Mouse (Mus musculus) intestine, embryonic 16.5 days (tissue): ENCODE measurements around the gene Unc119b. TPM values are rescaled to one million over a fixed set of nuclear protein-coding genes. Genes with fewer than 3 reads are reported as not detected.

Source experiments
- ATAC-seq: fragments of 200-750 bp; cut with Nextera tagmentation; 2 replicates; pipeline ENCODE4 v1.8.0; 2017; ENCODE audit warnings: moderate TSS enrichment, moderate library complexity
- H3K27ac ChIP-seq: fragments of 300-500 bp; sonication (generic); 2 replicates; pipeline ENCODE4 v1.5.1; 2014; ENCODE audit warnings: mild to moderate bottlenecking, low read length
- H3K27me3 ChIP-seq: fragments of 300-500 bp; sonication (generic); replicated peaks from 2 replicates; pipeline ENCODE4 v1.6.1; 2014; ENCODE audit warnings: low read length, control low read depth, mixed read lengths; ENCODE audit not compliant: control insufficient read depth, insufficient read depth
- H3K36me3 ChIP-seq: fragments of 300-500 bp; sonication (generic); 2 replicates; pipeline ENCODE4 v1.6.1; 2014; ENCODE audit warnings: low read length, control low read depth; ENCODE audit not compliant: control insufficient read depth, insufficient read depth
- H3K4me1 ChIP-seq: fragments of 300-500 bp; sonication (generic); 2 replicates; pipeline ENCODE4 v1.6.1; 2014; ENCODE audit warnings: low read length, control low read depth, mixed read lengths; ENCODE audit not compliant: control insufficient read depth, insufficient read depth
- H3K4me2 ChIP-seq: fragments of 300-500 bp; sonication (generic); 2 replicates; pipeline ENCODE4 v1.6.1; 2014; ENCODE audit warnings: low read depth, low read length, control low read depth
- H3K4me3 ChIP-seq: fragments of 300-500 bp; sonication (generic); 2 replicates; pipeline ENCODE4 v1.5.1; 2014; ENCODE audit warnings: mild to moderate bottlenecking, low read length
- H3K9ac ChIP-seq: fragments of 300-500 bp; sonication (generic); 2 replicates; pipeline ENCODE4 v1.6.1; 2014; ENCODE audit warnings: low read depth, low read length
- H3K9me3 ChIP-seq: fragments of 300-500 bp; sonication (generic); 2 replicates; pipeline ENCODE4 v1.6.1; 2016; ENCODE audit warnings: low read length, control low read depth; ENCODE audit not compliant: control insufficient read depth
- WGBS: fragments of 180-500 bp; shearing (Covaris S2); extraction: QIAGEN DNeasy Blood & Tissue Kit; methylation state at CpG from one replicate; pipeline ENCODE4 v1.1.7; 2014; 5-methylcytosine and 5-hydroxymethylcytosine counted together
- polyA plus RNA-seq: library from polyadenylated mRNA; unstranded; fragments of >200 nt; fragmentation: Nextera tagmentation; extraction: Ambion mirVana; gene quantifications from 2 replicates; pipeline ENCODE4 v1.2.1, GENCODE M21; 2015

Unc119b gene
- polyA plus RNA-seq, 1 experiment from 2014 or later: 22.1 TPM

DNA sequence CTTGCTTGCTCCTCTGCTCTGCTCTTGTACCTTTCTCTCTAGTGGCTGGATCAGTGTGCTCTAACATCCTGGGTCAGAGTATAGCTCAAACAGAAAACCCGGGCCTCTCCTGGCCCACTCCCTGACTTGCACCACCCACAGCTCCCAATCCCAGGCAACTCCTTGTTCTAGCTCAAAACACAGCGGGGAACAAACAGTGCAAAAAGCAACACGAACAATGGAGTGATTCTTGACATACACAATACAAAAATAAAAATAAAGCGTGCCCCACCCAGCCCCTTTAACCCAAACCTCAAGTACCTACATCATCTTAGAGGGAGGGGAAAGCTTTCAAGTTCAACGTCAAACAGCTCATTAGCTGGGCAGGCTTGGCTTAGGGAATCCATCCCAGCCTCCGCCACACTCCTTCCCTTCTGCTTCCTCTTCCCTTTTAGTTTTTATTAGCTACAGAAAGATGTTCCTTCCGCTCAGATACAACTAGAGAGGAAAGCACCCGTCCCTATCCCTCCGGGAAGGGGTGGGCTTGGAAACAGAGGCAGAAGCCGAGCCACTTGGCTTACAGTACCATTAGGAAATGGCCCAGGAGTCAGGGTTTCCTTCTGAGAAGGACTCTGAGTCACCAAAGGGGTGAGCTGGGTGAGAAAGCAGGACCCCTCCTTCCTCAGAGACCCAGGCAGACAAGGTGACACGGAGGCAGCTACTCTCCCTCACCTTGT is 10.6 kb upstream of the Unc119b start:
- WGBS: 78% methylated on average over 11 of the region's 11 CpGs
- H3K27ac ChIP-seq: no peak overlapping the region
- H3K36me3 ChIP-seq: peaks cover 20% of the 10 kb centered on the region
- H3K4me2 ChIP-seq: no peak overlapping the region
- peaks cover 5% of the 10 kb centered on the region for H3K4me1 ChIP-seq
- H3K9me3 ChIP-seq: no peaks in the 10 kb centered on the region
- no peaks in the 10 kb centered on the region for H3K27me3 ChIP-seq
- no peak overlapping the region for H3K9ac ChIP-seq
- ATAC-seq: no peak
- no peak overlapping the region for H3K4me3 ChIP-seq

DNA sequence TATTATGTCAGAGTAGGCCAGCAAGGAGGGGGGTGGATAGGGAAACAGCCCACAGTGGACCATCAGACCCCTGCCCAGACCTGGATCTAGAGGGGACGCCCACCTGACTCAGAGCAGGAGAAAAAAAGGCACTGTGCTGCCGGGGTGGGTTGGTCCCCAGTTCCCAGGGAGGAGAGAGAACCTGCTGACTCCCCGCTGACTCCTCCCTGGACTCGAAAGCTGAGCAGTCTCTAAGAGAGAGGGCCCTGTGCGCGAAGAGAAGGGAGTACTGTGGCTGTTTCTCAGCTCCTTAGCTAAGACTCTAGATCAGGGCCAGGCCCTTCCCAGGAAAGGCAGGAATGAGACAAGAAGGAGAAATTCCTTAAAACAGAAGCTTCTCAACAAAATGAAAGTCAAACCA is 9.7 kb upstream of the Unc119b start:
- no peak for ATAC-seq
- H3K4me1 ChIP-seq: peaks cover 5% of the 10 kb centered on the region
- no peak overlapping the region for H3K9ac ChIP-seq
- peaks cover 11% of the 10 kb centered on the region for H3K36me3 ChIP-seq
- H3K9me3 ChIP-seq: no peaks in the 10 kb centered on the region
- H3K27ac ChIP-seq: no peak overlapping the region
- H3K27me3 ChIP-seq: no peaks in the 10 kb centered on the region
- 78% methylated on average over 6 of the region's 6 CpGs for WGBS
- no peak overlapping the region for H3K4me2 ChIP-seq
- H3K4me3 ChIP-seq: no peak overlapping the region

DNA sequence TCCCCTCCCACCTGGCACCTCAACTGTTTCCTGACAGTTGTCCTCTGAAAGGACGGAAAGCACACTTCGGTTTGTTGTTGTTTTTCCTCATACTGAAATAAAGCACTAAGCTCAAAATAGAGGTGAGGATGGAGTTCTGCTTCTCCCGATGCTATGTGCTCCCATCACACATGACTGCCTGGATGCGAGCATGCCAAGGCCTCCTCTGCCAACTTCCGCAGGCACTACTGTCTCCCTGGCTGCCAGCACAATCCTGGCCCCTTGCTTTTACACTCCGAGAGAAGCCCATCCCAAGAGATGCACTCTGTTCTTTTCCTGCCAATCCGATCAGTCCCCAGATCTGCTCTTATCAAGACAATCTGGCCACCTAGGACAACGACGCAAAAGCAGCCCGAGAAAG is 8.8 kb upstream of the Unc119b start:
- H3K4me1 ChIP-seq: peaks cover 5% of the 10 kb centered on the region
- no peak overlapping the region for H3K4me3 ChIP-seq
- no peak overlapping the region for H3K27ac ChIP-seq
- no peak for ATAC-seq
- H3K27me3 ChIP-seq: no peaks in the 10 kb centered on the region
- H3K4me2 ChIP-seq: no peak overlapping the region
- peaks cover 7% of the 10 kb centered on the region for H3K36me3 ChIP-seq
- no peak overlapping the region for H3K9ac ChIP-seq
- no peaks in the 10 kb centered on the region for H3K9me3 ChIP-seq
- WGBS: 75% methylated on average over 10 of the region's 10 CpGs

DNA sequence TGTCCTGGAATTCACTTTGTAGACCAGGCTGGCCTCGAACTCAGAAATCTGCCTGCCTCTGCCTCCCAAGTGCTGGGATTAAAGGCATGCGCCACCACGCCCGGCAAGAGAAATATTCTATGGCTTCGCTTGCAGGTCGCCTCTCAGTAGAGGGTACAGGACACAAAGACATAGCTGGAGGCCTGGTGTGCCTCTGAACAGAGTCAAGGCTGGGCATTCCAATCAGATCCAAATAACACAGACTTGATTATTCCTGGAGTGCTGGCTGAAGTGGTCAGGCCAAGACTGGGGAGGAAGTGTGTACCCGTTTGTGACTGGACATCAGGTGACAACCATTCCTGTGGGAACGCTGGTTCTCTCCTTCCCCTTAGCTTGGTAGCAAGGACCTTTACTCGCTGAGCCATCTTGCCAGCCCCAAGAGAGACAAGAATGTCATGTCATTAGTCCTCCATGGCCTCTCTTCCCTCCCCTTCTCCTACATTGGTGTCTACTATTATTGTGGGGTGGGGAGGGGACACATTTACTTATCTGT is 7.5 kb upstream of the Unc119b start:
- H3K9ac ChIP-seq: no peak overlapping the region
- H3K27me3 ChIP-seq: no peaks in the 10 kb centered on the region
- no peak overlapping the region for H3K4me3 ChIP-seq
- no peaks in the 10 kb centered on the region for H3K9me3 ChIP-seq
- peaks cover 4% of the 10 kb centered on the region for H3K36me3 ChIP-seq
- 90% methylated on average over 9 of the region's 9 CpGs for WGBS
- H3K27ac ChIP-seq: no peak overlapping the region
- ATAC-seq: no peak
- H3K4me2 ChIP-seq: no peak overlapping the region
- no peaks in the 10 kb centered on the region for H3K4me1 ChIP-seq

DNA sequence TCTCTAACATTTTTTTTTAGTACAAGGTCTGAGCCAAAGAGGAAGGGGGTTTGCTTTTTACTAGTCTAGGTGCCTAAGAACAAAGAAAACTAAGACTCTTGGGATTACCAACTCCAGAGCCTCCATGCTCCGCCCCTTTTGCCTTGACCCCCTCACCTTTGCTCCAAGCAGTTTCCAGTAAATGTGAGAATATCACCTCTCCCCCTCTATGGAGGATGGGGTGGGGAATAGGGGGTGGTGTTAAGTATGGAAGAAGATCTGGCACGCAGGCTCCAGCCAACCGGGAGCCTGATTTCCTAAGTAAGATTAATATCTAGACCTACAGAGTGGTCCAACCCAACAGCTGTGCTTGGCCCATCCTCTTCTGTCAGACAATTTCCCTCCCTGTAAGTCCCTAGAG is 6.0 kb upstream of the Unc119b start:
- no peaks in the 10 kb centered on the region for H3K4me1 ChIP-seq
- no peak for ATAC-seq
- 57% methylated on average over 3 of the region's 3 CpGs for WGBS

DNA sequence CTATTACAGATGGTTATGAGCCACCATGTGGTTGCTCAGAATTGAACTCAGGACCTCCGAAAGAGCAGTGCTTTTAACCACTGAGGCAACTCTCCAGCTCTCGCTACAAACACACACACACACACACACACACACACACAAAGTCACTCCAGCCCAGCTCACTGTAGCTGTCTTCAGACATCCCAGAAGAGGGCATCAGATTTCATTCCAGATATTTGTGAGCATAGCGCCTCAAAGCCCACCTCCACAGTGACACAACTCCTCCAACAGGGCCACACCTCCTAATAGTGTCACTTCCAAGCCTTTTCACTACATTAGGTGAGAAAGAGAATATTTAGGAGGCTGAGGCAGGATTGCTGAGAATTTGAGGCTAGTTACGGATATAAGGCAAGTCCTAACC is 4.3 kb upstream of the Unc119b start:
- no peak overlapping the region for H3K27ac ChIP-seq
- 50% methylated on average over 4 of the region's 4 CpGs for WGBS
- H3K4me3 ChIP-seq: no peak overlapping the region
- H3K4me1 ChIP-seq: no peaks in the 10 kb centered on the region; the same call in 1 of the 2 replicates
- H3K4me2 ChIP-seq: no peak overlapping the region
- H3K9ac ChIP-seq: no peak overlapping the region
- no peak for ATAC-seq
- H3K9me3 ChIP-seq: no peaks in the 10 kb centered on the region
- no peaks in the 10 kb centered on the region for H3K36me3 ChIP-seq
- no peaks in the 10 kb centered on the region for H3K27me3 ChIP-seq

More for the DNA sequence above, 6.0 kb upstream of the Unc119b start:
- H3K9me3 ChIP-seq: no peaks in the 10 kb centered on the region
- H3K4me2 ChIP-seq: no peak overlapping the region
- H3K4me3 ChIP-seq: no peak overlapping the region
- H3K27ac ChIP-seq: no peak overlapping the region
- H3K27me3 ChIP-seq: no peaks in the 10 kb centered on the region
- H3K36me3 ChIP-seq: peaks cover 3% of the 10 kb centered on the region; the same call in 1 of the 2 replicates
- H3K9ac ChIP-seq: no peak overlapping the region

DNA sequence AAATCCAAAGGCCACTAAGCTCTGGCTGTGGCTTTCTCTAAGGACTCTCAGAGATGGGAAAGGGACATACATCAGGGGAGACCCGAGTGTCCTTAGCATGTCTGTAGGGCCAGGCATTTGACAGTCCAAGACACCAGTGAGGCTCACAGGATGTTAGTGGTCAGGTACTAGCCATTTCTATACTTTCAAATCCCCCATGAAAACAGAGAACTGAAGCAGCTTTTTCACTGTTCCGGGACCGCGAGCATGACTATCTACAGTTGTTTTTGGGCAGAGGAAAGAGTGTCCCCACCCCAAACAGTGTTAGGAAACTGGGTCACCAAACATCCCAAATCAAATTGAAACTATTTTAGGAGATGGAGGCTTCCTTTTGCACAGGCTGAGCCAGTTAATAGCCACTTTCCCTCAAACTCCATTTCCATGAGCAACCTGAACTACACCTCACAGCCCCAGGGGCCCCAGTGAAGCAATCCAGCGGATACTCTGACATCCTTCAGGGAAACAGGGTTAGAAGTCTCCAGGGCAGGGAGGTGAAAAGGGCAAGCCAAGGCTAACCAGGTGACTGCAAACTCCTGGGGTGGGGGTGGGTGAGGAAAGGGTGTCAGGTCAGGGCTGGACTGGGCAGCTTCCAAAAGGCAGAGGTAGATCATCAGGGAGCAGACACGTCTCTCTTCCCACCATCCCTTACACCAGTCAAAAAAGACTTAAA is 1.3 kb downstream of the Unc119b start:
- no peak for ATAC-seq
- no peaks in the 10 kb centered on the region for H3K36me3 ChIP-seq
- no peaks in the 10 kb centered on the region for H3K27me3 ChIP-seq
- H3K4me1 ChIP-seq: peaks cover 9% of the 10 kb centered on the region
- H3K9me3 ChIP-seq: no peaks in the 10 kb centered on the region
- H3K27ac ChIP-seq: no peak overlapping the region
- H3K9ac ChIP-seq: peak overlapping the region; percentile 86; the same call in 1 of the 2 replicates
- H3K4me2 ChIP-seq: peak overlapping the region; percentile 90
- 63% methylated on average over 6 of the region's 6 CpGs for WGBS
- H3K4me3 ChIP-seq: peak overlapping the region; percentile 93

DNA sequence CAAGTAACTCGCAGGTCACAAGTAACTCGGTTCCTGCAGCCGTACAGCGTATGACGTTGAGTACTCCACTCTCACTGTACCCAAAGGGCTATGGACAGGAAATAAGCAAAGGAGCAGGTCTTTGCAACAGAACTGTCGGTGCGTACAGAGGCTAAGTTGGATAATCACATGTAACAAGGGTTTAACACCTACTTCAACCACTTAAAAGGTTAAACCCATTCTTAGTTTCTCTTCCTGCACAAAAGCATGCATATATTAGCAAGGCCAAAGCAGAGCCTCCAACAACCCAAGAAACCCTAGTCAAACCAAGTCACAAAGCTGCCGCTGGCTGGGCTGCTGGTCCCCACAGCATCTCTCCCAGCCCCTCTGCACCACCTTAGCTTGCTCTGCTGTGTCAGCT is 2.3 kb downstream of the Unc119b start:
- no peak overlapping the region for H3K9ac ChIP-seq
- no peaks in the 10 kb centered on the region for H3K27me3 ChIP-seq
- ATAC-seq: no peak

DNA sequence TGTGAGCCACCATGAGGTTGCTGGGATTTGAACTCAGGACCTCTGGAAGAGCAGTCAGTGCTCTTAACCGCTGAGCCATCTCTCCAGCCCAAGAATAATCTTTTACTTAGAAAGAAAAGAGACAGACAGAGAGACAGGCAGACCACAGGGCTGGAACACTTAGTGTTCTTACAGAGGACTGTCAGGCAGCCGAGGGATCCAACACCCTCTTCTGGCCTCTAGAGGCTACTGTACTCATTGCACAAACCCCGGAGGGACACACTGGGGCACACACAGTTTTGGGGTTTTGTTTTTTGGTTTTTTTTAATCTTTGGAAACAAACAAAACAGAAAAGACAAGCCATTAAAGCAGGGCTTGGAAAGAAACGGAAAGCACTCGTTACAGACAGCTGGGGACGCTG is 5.4 kb downstream of the Unc119b start:
- ATAC-seq: no peak
- Histone ChIP-seq H3K36me3 (peaks cover 6% of the 10 kb centered on the region), H3K4me3 (no peak overlapping the region), H3K27ac (no peak overlapping the region), H3K27me3 (no peaks in the 10 kb centered on the region), H3K4me2 (no peak overlapping the region), H3K9ac (no peak overlapping the region), H3K9me3 (no peaks in the 10 kb centered on the region), H3K4me1 (peaks cover 19% of the 10 kb centered on the region)
- 90% methylated on average over 6 of the region's 6 CpGs for WGBS

More for the DNA sequence above, 2.3 kb downstream of the Unc119b start:
- Histone ChIP-seq H3K4me1 (peaks cover 9% of the 10 kb centered on the region), H3K36me3 (peaks cover 2% of the 10 kb centered on the region), H3K4me2 (no peak overlapping the region), H3K27ac (no peak overlapping the region), H3K9me3 (no peaks in the 10 kb centered on the region), H3K4me3 (no peak overlapping the region)
- WGBS: 90% methylated on average over 8 of the region's 8 CpGs
